Mouse (Mus musculus) CD4-positive, CD25-positive, alpha-beta regulatory T cell, adult 2 months (primary cell): Measurements from ENCODE around the gene Hpdl.
"Not testable (repeated sequence)": the region's sequence is repeated elsewhere in the genome, so short reads cannot be mapped to it uniquely, and the experiment has no call there.

Source experiments
- DNase-seq: peaks from one replicate; pipeline ENCODE4 v3.0.0-alpha.2; 2012; ENCODE audit warnings: low read depth, low spot score

The Hpdl gene

GRCm38 (mm10) chr4:116821694-116822016 is at the start of gene Hpdl:
Hpdl (minus strand) TSS chr4:116821707.
- no peak for DNase-seq

DNA sequence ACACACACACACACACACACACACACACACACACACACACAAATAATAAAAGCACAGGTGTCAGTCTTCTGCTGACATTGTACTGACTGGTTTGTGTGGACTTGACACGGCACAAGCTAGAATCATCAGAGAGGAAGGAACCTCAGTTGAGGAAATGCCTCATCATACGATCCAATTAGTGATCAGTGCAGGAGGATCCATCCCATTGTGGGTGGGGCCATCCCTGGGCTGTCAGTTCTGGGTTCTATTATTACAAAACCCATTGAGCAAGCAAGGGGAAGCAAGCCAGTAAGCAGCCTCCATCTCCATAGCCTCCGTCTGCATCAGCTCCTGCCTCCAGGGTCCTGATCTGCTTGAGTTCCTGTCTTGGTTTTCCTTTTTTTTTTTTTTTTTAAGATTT is 48.4 kb upstream of the Hpdl start:
- DNase-seq = no peak

GRCm38 (mm10) chr4:116862023-116862422 is 40.5 kb upstream of the Hpdl start:
- DNase-seq = no peak

DNA sequence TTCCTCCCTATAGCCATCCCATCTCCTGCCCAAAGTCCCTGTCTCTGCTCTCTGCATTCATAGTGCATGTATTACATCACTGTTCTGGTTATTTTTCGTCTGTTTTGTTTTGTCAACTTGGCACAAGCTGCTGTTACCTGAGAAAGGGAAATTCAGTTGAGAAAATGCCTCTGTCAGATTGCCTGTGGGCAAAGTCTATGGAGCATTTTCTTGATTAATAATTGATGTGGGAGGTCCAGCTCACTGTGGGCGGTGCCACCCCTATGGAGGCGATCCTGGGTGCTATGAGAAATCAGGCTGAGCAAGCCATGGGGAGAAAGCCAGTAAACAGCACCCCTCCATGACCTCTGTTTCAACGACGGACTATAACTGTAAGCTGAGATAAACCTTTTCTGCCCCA is 38.2 kb upstream of the Hpdl start:
- DNase-seq = no peak

DNA sequence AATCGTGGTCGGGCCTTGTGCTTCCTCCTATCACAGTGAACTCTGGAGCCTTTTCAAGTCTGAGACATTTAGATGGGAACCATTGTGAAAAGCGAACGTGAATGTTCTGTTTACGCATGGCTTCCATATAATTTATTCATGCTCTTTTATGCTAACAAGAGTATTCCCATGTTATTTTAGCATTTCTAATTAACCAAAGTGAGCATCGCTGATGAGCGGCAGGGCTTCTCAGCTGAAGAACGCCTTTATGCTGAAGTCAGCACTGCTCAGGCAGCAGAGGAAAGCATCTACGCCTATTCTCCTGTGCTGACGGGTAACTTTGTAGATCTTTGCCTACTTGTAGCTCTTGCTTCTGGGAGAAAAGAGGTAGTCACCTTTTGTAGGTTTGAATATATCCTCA is 35.7 kb upstream of the Hpdl start:
- no peak for DNase-seq

GRCm38 (mm10) chr4:116854286-116854685 is 32.8 kb upstream of the Hpdl start:
- DNase-seq = no peak

GRCm38 (mm10) chr4:116849901-116850300 is 28.4 kb upstream of the Hpdl start:
- no peak for DNase-seq

GRCm38 (mm10) chr4:116844324-116844723 is 22.8 kb upstream of the Hpdl start:
- no peak for DNase-seq

DNA sequence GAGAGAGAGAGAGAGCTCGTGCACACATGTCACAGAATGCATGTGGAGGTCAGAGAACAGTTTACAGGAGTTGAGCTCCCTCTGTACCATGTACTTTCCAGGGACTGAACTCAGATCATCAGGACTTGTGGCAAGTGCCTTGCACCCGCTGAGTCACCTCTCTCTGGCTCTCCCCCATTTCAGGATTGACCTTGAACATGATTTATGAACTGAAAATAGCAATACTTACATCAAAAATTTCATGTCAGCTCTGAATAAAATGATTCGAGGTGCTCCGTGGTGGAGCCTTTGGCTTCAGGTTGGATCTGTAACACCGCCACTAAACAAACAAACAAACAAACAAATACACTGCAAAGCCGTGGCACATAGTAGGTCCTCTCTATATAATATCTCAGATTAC is 19.3 kb upstream of the Hpdl start:
- DNase-seq = no peak

DNA sequence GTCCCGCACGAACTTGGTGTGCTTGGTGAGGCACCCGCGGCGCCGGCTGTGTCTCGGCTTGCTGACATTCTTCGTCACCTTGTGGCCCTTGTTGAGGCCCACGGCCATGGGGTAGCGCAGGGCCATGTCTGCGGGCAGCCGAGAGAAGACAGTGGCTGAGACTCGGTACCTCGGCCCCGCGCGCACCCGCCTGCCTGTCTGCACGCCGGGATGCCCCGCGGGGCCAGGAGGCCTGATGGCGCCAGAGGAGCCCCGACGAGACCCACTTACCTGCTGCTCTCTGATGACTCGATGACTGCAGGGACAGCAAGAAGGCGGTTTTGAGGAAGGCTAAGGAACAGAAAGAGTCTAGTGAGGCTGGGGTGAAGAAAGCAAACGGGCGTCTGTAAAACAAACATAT is 18.6 kb upstream of the Hpdl start:
- DNase-seq = not testable (repeated sequence)

- DNase-seq = no peak
Measured at GRCm38 (mm10) chr4:116838999-116839398, 17.5 kb upstream of the Hpdl start.

DNA sequence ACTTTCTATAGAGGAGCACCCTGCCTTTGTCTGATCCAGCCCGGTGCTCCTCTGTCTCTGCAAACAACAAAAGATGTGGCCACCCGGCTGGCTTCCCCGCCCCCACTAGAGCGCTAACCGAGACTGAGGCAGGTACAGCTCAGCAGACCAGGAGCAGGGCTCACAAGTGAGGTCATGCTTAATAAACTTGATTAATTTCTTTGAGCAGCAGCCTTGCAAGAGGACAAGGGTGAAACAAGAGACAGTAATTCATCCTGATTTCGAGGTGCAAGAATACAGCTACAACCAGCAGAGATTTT is 8.5 kb upstream of the Hpdl start:
- no peak for DNase-seq

DNA sequence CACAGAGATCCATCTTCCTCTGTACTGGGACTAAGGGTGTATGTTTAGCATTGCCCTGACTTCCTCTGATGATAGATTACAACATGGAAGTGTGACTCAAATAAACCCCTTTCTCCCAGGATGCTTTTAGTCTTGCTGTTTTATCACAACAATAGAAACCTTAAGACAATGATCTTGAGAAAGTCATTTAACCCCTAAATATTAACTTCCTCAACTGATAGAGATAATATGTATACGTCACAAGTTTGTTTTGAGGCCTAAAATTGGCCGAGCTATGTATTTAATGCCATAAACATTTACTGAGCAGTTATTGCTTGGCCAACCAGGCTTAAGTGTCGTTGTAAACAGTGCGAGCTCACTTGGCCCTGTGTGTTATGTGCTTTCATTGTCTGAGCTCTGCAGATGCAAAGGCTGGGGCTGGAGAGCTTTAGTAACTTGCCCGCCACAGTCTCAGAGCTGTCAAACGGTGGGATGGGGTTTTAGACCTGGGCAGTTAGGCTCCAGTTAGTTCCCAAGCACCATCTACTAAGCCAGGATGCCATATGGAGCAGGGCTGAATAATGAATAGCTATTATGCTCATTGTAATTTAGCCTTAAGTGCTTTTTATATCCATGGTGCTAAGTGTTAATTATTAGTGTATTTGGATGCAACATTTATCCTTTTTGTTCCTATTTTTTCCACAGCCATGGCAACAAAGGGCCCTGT is 8.0 kb upstream of the Hpdl start:
- DNase-seq = no peak

GRCm38 (mm10) chr4:116827819-116828218 is 6.3 kb upstream of the Hpdl start:
- peak; percentile 85 for DNase-seq

GRCm38 (mm10) chr4:116824541-116825004 is 3.1 kb upstream of the Hpdl start:
- DNase-seq = peak; percentile 82

GRCm38 (mm10) chr4:116820902-116821693 is 409 bp downstream of the Hpdl start:
- peak; percentile 66 for DNase-seq

DNA sequence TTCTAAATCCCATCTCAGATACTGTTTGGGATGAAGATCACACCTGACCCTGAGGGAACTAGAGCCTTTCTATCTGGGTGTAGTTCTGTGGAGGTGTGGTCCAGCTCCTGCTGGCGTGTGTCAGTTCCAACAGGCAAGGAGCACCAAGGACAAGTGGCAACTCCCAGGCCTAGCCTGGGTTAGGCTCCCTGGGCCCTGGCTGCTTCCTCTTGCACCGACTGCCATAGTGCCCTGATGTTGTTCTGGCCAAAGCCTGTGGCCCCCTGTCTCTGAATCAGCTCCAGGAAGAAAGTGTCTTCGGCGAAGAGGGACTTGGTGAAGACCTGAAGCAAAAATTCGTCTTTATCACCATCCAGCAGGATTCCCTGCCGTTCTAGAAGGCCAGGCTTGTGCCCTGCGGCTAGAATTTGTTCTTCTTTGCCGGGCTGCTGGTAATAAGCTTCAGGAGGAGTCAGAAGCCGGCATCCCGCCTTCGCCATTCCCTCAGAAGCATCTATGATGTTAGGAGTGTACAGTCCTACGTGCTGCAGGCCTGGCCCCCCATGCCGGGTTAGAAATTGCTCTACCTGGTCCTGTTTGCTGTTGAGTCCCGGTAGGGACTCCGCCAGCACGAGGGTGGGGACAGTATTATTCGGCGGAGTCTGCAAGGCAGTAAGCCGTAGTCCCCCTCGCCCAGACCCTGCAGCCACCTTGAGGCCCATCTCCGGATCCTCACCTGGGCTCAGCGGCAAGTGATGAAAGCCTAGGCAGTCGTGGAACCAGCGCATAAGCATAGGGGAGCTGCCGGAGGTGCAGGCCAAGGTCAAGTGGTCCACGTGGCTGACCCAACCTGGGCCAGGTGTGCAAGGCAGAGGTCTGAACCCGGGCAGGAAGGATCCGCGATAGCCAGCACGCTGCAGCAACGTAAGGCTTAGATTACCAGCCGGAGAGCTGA is 1.3 kb downstream of the Hpdl start:
- DNase-seq = no peak

DNA sequence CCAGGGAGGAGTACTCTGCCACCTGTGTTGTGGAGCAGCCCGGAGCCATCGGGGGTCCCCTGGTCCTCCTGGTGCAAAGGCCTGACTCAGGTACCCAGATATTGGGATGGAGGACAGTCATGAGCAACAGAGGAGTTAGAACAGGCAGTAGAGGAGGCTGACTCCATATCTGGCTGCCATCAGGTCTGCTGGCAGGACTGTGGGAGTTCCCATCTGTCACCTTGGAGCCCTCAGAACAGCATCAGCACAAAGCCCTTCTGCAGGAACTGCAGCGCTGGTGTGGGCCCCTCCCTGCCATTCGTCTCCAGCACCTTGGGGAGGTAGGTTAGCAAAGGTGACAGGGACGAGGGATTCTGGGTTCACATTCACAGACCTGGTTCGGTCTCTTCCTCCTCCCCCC is 4.0 kb downstream of the Hpdl start:
- no peak for DNase-seq

DNA sequence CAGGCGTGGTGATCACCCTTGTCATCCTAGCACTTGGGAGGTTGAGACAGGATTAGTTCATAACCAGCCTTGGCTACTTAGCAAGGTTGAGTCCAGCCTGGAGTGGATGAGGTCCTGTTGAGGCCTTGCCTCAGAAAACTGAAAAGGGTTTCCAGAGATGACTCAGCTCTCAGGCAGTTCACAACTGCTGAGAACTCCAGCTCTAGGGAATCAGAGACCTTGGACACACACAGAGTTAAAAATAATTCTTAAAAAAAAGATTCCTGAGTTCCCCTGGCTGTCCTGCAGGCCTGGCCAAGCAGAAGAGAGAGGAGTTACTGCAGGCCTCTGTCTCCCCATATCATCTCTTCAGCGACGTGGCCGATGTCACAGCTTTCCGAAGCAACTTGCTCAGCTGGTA is 6.2 kb downstream of the Hpdl start:
- no peak for DNase-seq

DNA sequence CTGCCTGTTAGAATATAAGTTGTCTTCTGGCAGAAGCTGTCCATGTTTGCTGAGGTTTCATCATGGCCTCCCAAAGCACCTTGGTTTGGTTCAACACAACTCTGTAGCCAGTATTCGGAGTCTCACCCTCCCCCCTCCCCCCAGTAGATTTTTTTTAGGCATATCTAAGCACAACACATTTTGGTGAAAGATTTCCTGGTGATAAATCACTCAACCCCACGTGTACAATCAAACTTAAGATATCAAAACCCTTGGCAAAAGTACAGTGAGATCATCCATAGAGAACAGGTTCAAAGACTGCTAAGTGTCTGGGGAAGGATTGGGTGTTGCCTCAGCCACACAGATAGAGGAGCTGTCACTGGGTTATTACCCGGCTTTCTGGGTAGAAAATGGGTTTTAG is 10.5 kb downstream of the Hpdl start:
- DNase-seq = no peak

DNA sequence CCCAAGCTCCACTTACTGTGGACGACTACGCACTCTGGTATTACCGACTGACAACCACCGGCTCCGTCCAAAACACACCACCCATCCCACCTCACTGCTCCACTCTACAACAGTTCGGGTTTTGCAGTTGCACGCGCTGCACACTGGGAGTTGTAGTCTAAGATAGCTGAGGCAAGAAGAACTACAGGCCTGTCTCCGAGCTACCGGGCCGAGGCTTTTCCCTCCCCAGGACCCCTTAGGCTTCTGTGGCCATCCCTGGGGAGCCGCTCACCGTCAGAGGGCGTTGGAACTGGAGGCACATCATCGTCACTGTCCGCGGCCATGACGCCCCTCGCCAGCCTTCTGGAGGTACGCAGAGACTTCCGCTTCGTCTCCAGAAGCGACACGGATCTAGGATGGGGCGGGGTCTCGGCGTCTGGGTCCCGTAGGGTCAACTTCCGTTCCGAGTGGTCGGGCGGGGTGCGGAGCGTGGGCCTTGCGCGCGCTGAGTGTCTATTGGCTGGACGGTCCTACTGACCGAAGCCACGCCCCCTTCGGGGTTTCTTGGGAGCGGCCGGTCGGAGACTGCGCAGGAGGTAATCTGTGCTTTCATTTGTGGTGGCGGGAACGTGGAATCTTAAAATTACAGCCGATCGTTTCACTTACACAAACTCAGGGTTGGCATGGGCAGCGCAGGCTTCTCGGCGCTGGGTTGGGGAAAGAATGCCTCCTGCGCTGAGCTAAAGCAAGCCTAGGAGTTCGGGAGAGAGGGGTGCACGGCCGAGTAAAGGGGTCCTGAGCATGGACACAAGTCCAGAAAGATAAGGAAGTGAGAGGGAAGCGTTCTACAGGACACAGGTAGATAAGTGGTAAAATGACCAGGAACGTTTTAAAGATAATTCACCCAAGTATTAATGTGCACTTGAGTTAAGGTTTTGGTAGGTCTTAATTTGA is 14.0 kb downstream of the Hpdl start, which contains the start of the genes Toe1 and Mutyh:
TSS of gene Toe1 (minus strand) at position 444 of the 933 bp plus-strand sequence.
TSS of gene Mutyh (plus strand) at position 527 of the 933 bp plus-strand sequence.
- DNase-seq = peak; percentile 96
